Mouse (Mus musculus) kidney, adult 2 months (tissue): ENCODE measurements around the gene Arap1. TPM values are rescaled to one million over a fixed set of nuclear protein-coding genes. Genes with fewer than 3 reads are reported as not detected.

Source experiments
- DNase-seq: peaks from one replicate; pipeline ENCODE4 v3.0.0; 2021
- H3K27ac ChIP-seq: fragments of 200-500 bp; 2 replicates; pipeline ENCODE4 v1.5.1; 2012; ENCODE audit warnings: low read depth, low read length, control low read depth, inconsistent platforms; ENCODE audit not compliant: insufficient read depth
- H3K27me3 ChIP-seq: fragments of 200-500 bp; replicated peaks from 2 replicates; pipeline ENCODE4 v1.6.1; 2012; ENCODE audit warnings: mild to moderate bottlenecking, moderate library complexity, low read length, inconsistent platforms; ENCODE audit not compliant: control insufficient read depth, insufficient read depth
- H3K36me3 ChIP-seq: fragments of 200-500 bp; 2 replicates; pipeline ENCODE4 v1.6.1; 2012; ENCODE audit warnings: mild to moderate bottlenecking, moderate library complexity, low read length, inconsistent platforms; ENCODE audit not compliant: control insufficient read depth, insufficient read depth
- H3K4me1 ChIP-seq: fragments of 200-500 bp; 2 replicates; pipeline ENCODE4 v1.6.1; 2011; ENCODE audit warnings: low read length; ENCODE audit not compliant: control insufficient read depth, insufficient read depth
- H3K4me3 ChIP-seq: fragments of 200-500 bp; 2 replicates; pipeline ENCODE4 v1.5.1; 2011; ENCODE audit warnings: mild to moderate bottlenecking, low read depth, low read length, control low read depth; ENCODE audit not compliant: insufficient read depth
- CTCF ChIP-seq: fragments of 200-500 bp; conservative IDR thresholded peaks from 2 replicates; pipeline ENCODE4 v1.5.1; 2011; ENCODE audit warnings: low read depth, mild to moderate bottlenecking, control low read depth, low read length, moderate library complexity, mixed read lengths; ENCODE audit not compliant: insufficient read depth, insufficient read length
- POLR2A ChIP-seq: fragments of 200-500 bp; IDR thresholded peaks from one replicate; pipeline ENCODE4 v1.6.1; 2011; ENCODE audit warnings: low read depth, low read length, control low read depth
- WGBS: fragments of 180-500 bp; shearing (Covaris S2); methylation state at CpG from one replicate; pipeline ENCODE4 v1.1.7; 2018; 5-methylcytosine and 5-hydroxymethylcytosine counted together
- polyA plus RNA-seq: library from polyadenylated mRNA; depleted of rRNA; stranded (reverse); fragments of >200 nt; gene quantifications from 2 replicates; pipeline ENCODE4 v1.2.3, GENCODE M21; 2012

The Arap1 gene
- polyA plus RNA-seq, 1 experiment, result 69.7 TPM

GRCm38 (mm10) chr7:101381512-101381911, 33.6 kb downstream of the Arap1 start:
- Histone ChIP-seq H3K27ac (0 out of 2 replicates have a peak overlapping the region, but pooled peaks have one; percentile 5), H3K4me3 (no peak overlapping the region), H3K36me3 (no peaks in the 10 kb centered on the region), H3K27me3 (no peaks in the 10 kb centered on the region), H3K4me1 (peaks cover 12% of the 10 kb centered on the region)
- DNase-seq, result peak; percentile 83
- TF ChIP-seq CTCF, result no peak
- 46% methylated on average over 6 of the region's 6 CpGs for WGBS

- no peaks in the 10 kb centered on the region for H3K36me3 ChIP-seq
- H3K27me3 ChIP-seq, result no peaks in the 10 kb centered on the region
- H3K27ac ChIP-seq, result no peak overlapping the region
- WGBS, result 47% methylated on average over 8 of the region's 8 CpGs
- TF ChIP-seq POLR2A (no peak), CTCF (peak; percentile 29; the same call in 1 of the 2 replicates)
- no peak overlapping the region for H3K4me3 ChIP-seq
- peak; percentile 64 for DNase-seq
- peaks cover 12% of the 10 kb centered on the region for H3K4me1 ChIP-seq
These were observed 34.5 kb downstream of the Arap1 start for GRCm38 (mm10) chr7:101382378-101382777.

GRCm38 (mm10) chr7:101383756-101384155, 35.9 kb downstream of the Arap1 start:
- Histone ChIP-seq H3K27ac (no peak overlapping the region), H3K36me3 (no peaks in the 10 kb centered on the region), H3K4me1 (peaks cover 12% of the 10 kb centered on the region), H3K4me3 (no peak overlapping the region), H3K27me3 (no peaks in the 10 kb centered on the region)
- TF ChIP-seq POLR2A (no peak), CTCF (no peak)
- WGBS, result 66% methylated on average over 3 of the region's 3 CpGs
- no peak for DNase-seq

GRCm38 (mm10) chr7:101384931-101385330, 37.1 kb downstream of the Arap1 start:
- H3K36me3 ChIP-seq, result no peaks in the 10 kb centered on the region
- H3K27me3 ChIP-seq, result no peaks in the 10 kb centered on the region
- H3K27ac ChIP-seq, result no peak overlapping the region
- 55% methylated on average over 10 of the region's 10 CpGs for WGBS
- no peak for DNase-seq
- H3K4me1 ChIP-seq, result peaks cover under 1% of the 10 kb centered on the region; the same call in 1 of the 2 replicates
- no peak overlapping the region for H3K4me3 ChIP-seq
- no peak for TF ChIP-seq CTCF
- no peak for TF ChIP-seq POLR2A

- H3K4me3 ChIP-seq, result no peak overlapping the region
- no peak overlapping the region for H3K27ac ChIP-seq
- no peaks in the 10 kb centered on the region for H3K4me1 ChIP-seq
- WGBS, result 57% methylated on average over 6 of the region's 6 CpGs
- DNase-seq, result peak; percentile 41
- H3K36me3 ChIP-seq, result no peaks in the 10 kb centered on the region
- no peaks in the 10 kb centered on the region for H3K27me3 ChIP-seq
- TF ChIP-seq CTCF (no peak), POLR2A (no peak)
These were observed 37.5 kb downstream of the Arap1 start for GRCm38 (mm10) chr7:101385331-101385733.

GRCm38 (mm10) chr7:101385866-101386452, 38.1 kb downstream of the Arap1 start:
- Histone ChIP-seq H3K4me1 (no peaks in the 10 kb centered on the region), H3K4me3 (no peak overlapping the region), H3K27ac (no peak overlapping the region), H3K36me3 (no peaks in the 10 kb centered on the region), H3K27me3 (no peaks in the 10 kb centered on the region)
- TF ChIP-seq CTCF (no peak), POLR2A (no peak)
- WGBS, result 78% methylated on average over 10 of the region's 10 CpGs
- no peak for DNase-seq

GRCm38 (mm10) chr7:101389256-101389655, 41.4 kb downstream of the Arap1 start:
- 88% methylated on average over 6 of the region's 6 CpGs for WGBS
- H3K4me3 ChIP-seq, result no peak overlapping the region
- no peak for TF ChIP-seq POLR2A
- no peak for TF ChIP-seq CTCF
- H3K27me3 ChIP-seq, result no peaks in the 10 kb centered on the region
- no peaks in the 10 kb centered on the region for H3K4me1 ChIP-seq
- DNase-seq, result no peak
- H3K27ac ChIP-seq, result no peak overlapping the region
- H3K36me3 ChIP-seq, result no peaks in the 10 kb centered on the region
